Mouse (Mus musculus) hindbrain, embryonic 14.5 days (tissue): ENCODE results near the gene Ldb2. TPM values are rescaled to one million over a fixed set of nuclear protein-coding genes. Genes with fewer than 3 reads are reported as not detected.
A peak's percentile ranks its signal among the peaks of the same experiment; 100 is the strongest.

ENCODE experiments used
- ATAC-seq: fragments of 200-750 bp; cut with Nextera tagmentation; 2 replicates; pipeline ENCODE4 v1.8.0; 2017; ENCODE audit warnings: moderate number of reproducible peaks, mild to moderate bottlenecking, moderate TSS enrichment, moderate library complexity; ENCODE audit not compliant: low FRiP score
- DNase-seq: peaks from one replicate; pipeline ENCODE4 v3.0.0-alpha.2; 2015; ENCODE audit warnings: low spot score
- H3K27ac ChIP-seq: fragments of 300-500 bp; sonication (generic); 2 replicates; pipeline ENCODE4 v1.5.1; 2014; ENCODE audit warnings: mild to moderate bottlenecking, moderate library complexity
- H3K27me3 ChIP-seq: fragments of 300-500 bp; sonication (generic); 2 replicates; pipeline ENCODE4 v1.6.1; 2014; ENCODE audit warnings: mild to moderate bottlenecking, low read length, mixed read lengths; ENCODE audit not compliant: control insufficient read depth, insufficient read depth
- H3K36me3 ChIP-seq: fragments of 300-500 bp; sonication (generic); replicated peaks from 2 replicates; pipeline ENCODE4 v1.6.1; 2014; ENCODE audit not compliant: control insufficient read depth, insufficient read depth
- H3K4me1 ChIP-seq: fragments of 300-500 bp; sonication (generic); replicated peaks from 2 replicates; pipeline ENCODE4 v1.6.1; 2014; ENCODE audit warnings: antibody characterized with exemption, low read length, mixed read lengths; ENCODE audit not compliant: control insufficient read depth, insufficient read depth
- H3K4me2 ChIP-seq: fragments of 300-500 bp; sonication (generic); replicated peaks from 2 replicates; pipeline ENCODE4 v1.6.1; 2014; ENCODE audit warnings: mild to moderate bottlenecking, moderate library complexity
- H3K4me3 ChIP-seq: fragments of 300-500 bp; sonication (generic); replicated peaks from 2 replicates; pipeline ENCODE4 v1.5.1; 2014; ENCODE audit warnings: mild to moderate bottlenecking, low read length
- H3K9ac ChIP-seq: fragments of 300-500 bp; sonication (generic); 2 replicates; pipeline ENCODE4 v1.6.1; 2014
- H3K9me3 ChIP-seq: fragments of 300-500 bp; sonication (generic); 2 replicates; pipeline ENCODE4 v1.6.1; 2016; ENCODE audit warnings: low read length; ENCODE audit not compliant: control insufficient read depth
- WGBS: fragments of 180-500 bp; shearing (Covaris S2); extraction: QIAGEN DNeasy Blood & Tissue Kit; methylation state at CpG from one replicate; pipeline ENCODE4 v1.1.7; 2014; 5-methylcytosine and 5-hydroxymethylcytosine counted together
- polyA plus RNA-seq: library from polyadenylated mRNA; unstranded; fragments of >200 nt; fragmentation: Nextera tagmentation; extraction: Ambion mirVana; gene quantifications from 2 replicates; pipeline ENCODE4 v1.2.1, GENCODE M21; 2014

The Ldb2 gene
- polyA plus RNA-seq, 1 experiment from 2014 or later, result 40.5 TPM

DNA sequence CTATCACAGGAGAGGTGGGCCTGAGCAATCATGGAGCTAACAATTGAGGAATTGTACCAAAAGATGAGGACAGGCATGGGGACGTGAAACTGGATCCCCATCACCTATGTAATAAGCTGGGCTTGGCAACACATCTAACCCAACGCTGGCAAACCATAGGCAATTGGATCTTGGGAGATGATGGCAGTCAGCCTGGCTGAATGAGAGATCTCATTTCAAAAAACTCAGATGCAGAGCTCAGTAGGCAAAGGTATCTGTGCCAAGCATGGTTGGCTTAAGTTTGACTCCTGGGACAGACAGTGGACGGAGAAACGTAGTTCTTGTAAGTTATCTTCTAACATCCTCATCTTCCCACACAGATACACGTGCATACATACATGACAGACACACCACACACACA lies 294.3 kb downstream of the Ldb2 start:
- no peaks in the 10 kb centered on the region for H3K36me3 ChIP-seq
- no peak overlapping the region for H3K4me2 ChIP-seq
- H3K9me3 ChIP-seq, result no peaks in the 10 kb centered on the region
- no peak for DNase-seq
- no peak overlapping the region for H3K27ac ChIP-seq
- 85% methylated on average over 5 of the region's 5 CpGs for WGBS
- H3K27me3 ChIP-seq, result no peaks in the 10 kb centered on the region
- no peak overlapping the region for H3K4me3 ChIP-seq
- no peak overlapping the region for H3K9ac ChIP-seq
- no peak for ATAC-seq
- no peaks in the 10 kb centered on the region for H3K4me1 ChIP-seq

DNA sequence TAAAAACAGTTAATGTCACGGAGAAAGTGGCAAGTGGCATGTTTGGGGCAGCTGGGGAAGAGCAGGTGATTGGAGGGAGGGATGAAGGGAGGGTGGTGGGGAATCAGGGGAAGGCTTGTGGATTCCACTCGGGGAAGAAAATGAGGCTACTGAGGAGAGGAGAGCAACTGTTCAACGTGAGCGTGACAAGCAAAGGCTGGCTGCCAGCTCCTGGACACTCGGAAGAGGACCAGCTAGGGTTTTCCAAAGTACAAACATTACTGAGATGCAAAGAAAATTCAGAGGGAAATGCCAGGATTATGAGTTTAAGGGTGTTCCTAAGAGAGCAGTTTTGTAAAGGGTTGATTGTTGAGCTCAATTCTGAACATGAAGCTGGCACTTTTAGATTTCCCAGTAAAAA lies 294.7 kb downstream of the Ldb2 start:
- WGBS, result 74% methylated on average over 5 of the region's 5 CpGs
- no peak for ATAC-seq

DNA sequence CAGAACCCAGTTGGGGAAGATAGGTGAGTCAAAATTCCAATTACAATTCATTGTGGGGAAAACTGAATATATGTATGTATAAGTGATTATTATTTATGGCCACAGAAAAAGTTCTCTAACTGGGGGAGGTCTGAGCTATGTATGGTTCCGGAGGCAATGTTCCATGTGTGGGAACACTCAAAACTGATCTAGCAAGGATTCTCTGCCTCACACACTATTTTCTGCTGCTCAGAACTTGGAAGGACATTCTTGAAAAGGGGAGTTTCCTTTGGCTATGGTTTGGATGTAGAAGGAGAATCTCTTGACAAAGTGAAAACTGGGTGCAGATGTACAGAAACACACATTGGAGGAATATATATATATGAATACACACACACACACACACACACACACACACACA lies 301.3 kb downstream of the Ldb2 start:
- WGBS, result 91% methylated on average over 1 of the region's 1 CpGs
- no peak overlapping the region for H3K4me2 ChIP-seq
- H3K36me3 ChIP-seq, result no peaks in the 10 kb centered on the region
- ATAC-seq, result no peak
- DNase-seq, result no peak
- H3K4me1 ChIP-seq, result no peaks in the 10 kb centered on the region
- no peak overlapping the region for H3K27ac ChIP-seq
- no peaks in the 10 kb centered on the region for H3K9me3 ChIP-seq
- H3K27me3 ChIP-seq, result no peaks in the 10 kb centered on the region
- no peak overlapping the region for H3K9ac ChIP-seq
- no peak overlapping the region for H3K4me3 ChIP-seq

More for the DNA sequence above, 294.7 kb downstream of the Ldb2 start:
- H3K27me3 ChIP-seq, result no peaks in the 10 kb centered on the region
- H3K9me3 ChIP-seq, result no peaks in the 10 kb centered on the region
- H3K9ac ChIP-seq, result no peak overlapping the region
- H3K36me3 ChIP-seq, result no peaks in the 10 kb centered on the region
- H3K4me1 ChIP-seq, result no peaks in the 10 kb centered on the region
- no peak for DNase-seq
- no peak overlapping the region for H3K4me3 ChIP-seq
- H3K4me2 ChIP-seq, result no peak overlapping the region
- H3K27ac ChIP-seq, result no peak overlapping the region

DNA sequence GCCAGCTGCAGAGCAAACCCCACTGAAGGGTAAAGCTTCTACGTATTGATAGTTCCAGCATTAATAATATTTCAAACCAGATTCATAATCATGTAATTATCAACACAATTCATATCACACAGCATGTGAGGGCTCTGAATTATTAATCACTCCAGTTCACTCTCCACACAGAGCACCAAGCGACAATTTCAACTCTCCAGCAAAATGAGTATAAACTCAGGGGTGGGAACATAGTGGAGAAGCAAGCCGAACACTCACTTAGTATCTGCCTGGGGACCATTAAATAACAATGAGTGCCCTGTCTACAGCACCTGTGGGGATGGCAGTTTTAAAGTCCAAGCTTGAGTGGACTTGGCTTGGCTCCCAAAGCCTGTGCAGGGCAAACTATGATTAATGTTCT lies 302.6 kb downstream of the Ldb2 start:
- ATAC-seq, result no peak
- Histone ChIP-seq H3K9ac (no peak overlapping the region), H3K4me1 (no peaks in the 10 kb centered on the region)

DNA sequence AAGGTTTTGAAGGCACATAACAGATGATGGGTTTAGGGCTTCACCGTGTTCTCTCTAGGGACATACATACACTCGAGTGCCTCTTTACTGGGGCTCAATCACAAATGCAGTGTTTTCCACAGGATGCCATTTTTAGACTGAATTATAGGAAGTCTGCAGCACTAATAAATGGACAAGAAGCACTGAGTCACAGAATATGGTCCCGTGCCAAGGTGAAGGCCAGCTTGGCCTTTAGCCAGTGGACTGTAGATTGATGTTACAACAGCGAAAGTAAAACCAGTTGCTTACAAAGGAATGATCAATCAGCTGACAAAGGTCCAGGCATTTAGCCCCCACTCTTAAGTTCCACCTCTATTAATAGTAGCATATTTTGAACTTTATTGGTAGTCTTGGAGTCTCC lies 304.4 kb downstream of the Ldb2 start:
- Histone ChIP-seq H3K27ac (no peak overlapping the region), H3K9ac (no peak overlapping the region), H3K4me2 (no peak overlapping the region), H3K36me3 (no peaks in the 10 kb centered on the region), H3K4me1 (no peaks in the 10 kb centered on the region), H3K4me3 (no peak overlapping the region), H3K27me3 (no peaks in the 10 kb centered on the region), H3K9me3 (no peaks in the 10 kb centered on the region)
- ATAC-seq (no peak), DNase-seq (no peak)
- WGBS, result 71% methylated on average over 4 of the region's 4 CpGs

More for the DNA sequence above, 302.6 kb downstream of the Ldb2 start:
- no peaks in the 10 kb centered on the region for H3K27me3 ChIP-seq
- H3K36me3 ChIP-seq, result no peaks in the 10 kb centered on the region
- H3K4me2 ChIP-seq, result no peak overlapping the region
- H3K4me3 ChIP-seq, result no peak overlapping the region
- no peak for DNase-seq
- H3K27ac ChIP-seq, result no peak overlapping the region
- WGBS, result 55% methylated on average over 3 of the region's 3 CpGs
- no peaks in the 10 kb centered on the region for H3K9me3 ChIP-seq

DNA sequence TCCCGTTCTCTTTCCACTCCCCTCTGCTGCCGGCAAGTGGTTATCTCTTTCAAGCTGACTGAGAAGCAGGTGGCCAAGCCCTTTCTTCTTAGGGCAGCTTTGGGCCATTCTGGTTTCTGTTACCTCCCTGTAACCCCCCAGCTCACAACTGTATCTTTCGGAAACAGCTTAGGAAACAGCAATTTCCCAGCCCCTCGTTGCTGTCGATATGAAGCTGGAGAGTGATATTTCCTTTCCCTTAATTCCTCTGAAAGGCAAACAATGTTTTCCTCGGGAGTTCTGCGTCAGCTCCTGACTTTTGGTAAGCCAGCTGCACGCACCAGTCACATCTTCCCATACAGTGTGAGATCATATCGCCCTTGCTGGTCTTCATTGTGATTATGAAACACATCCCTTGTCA lies 305.3 kb downstream of the Ldb2 start:
- no peak overlapping the region for H3K9ac ChIP-seq
- no peak overlapping the region for H3K27ac ChIP-seq
- ATAC-seq, result no peak
- no peak overlapping the region for H3K4me2 ChIP-seq
- H3K9me3 ChIP-seq, result no peaks in the 10 kb centered on the region
- no peaks in the 10 kb centered on the region for H3K36me3 ChIP-seq
- H3K4me1 ChIP-seq, result no peaks in the 10 kb centered on the region
- no peak for DNase-seq
- no peak overlapping the region for H3K4me3 ChIP-seq
- 79% methylated on average over 9 of the region's 9 CpGs for WGBS
- no peaks in the 10 kb centered on the region for H3K27me3 ChIP-seq

DNA sequence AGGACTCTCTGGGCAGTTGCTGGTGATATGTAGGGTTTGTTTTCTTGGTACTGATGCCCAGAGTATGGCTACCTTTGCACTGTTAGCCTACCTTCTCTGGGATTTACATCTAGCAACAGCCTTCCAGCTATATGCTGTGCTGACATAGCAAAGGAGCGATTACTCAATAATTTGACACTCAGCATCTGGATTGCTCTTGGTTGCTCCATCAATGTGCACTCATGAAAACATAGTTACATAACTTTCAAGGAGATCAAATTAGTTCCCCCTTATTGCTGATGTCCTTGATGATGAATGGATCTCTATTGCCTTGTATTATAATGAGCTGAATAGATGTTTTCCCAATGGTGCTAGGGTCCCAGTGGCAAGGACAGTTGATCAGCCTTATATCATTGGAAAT lies 308.0 kb downstream of the Ldb2 start:
- Histone ChIP-seq H3K4me3 (no peak overlapping the region), H3K27me3 (no peaks in the 10 kb centered on the region), H3K36me3 (no peaks in the 10 kb centered on the region), H3K4me2 (no peak overlapping the region), H3K9ac (no peak overlapping the region), H3K9me3 (no peaks in the 10 kb centered on the region), H3K4me1 (no peaks in the 10 kb centered on the region), H3K27ac (no peak overlapping the region)
- DNase-seq (no peak), ATAC-seq (no peak)
- WGBS, result 97% methylated on average over 1 of the region's 1 CpGs

DNA sequence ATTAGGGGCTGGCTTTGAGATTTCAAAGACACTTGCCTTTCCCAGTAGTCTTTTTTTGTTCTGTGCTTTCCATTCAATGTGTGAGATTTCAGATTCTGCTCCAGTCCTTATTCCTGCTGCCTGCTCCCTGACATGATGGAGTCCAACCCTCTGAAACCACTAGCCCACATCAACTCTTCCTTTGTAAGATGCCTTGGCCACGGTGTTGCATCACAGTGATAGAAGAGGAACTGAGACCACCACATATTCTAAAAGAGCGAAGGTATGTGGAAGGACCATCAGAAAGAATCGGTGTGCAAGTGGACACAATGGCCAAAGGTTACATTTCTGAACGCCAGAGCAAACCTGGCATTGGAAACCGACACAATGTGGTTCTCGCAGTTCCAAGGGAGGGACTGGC lies 309.0 kb downstream of the Ldb2 start:
- Histone ChIP-seq H3K4me3 (no peak overlapping the region), H3K4me1 (no peaks in the 10 kb centered on the region), H3K27ac (no peak overlapping the region), H3K36me3 (no peaks in the 10 kb centered on the region), H3K27me3 (no peaks in the 10 kb centered on the region), H3K9ac (no peak overlapping the region), H3K9me3 (no peaks in the 10 kb centered on the region), H3K4me2 (no peak overlapping the region)
- DNase-seq (no peak), ATAC-seq (no peak)
- WGBS, result 95% methylated on average over 6 of the region's 6 CpGs

DNA sequence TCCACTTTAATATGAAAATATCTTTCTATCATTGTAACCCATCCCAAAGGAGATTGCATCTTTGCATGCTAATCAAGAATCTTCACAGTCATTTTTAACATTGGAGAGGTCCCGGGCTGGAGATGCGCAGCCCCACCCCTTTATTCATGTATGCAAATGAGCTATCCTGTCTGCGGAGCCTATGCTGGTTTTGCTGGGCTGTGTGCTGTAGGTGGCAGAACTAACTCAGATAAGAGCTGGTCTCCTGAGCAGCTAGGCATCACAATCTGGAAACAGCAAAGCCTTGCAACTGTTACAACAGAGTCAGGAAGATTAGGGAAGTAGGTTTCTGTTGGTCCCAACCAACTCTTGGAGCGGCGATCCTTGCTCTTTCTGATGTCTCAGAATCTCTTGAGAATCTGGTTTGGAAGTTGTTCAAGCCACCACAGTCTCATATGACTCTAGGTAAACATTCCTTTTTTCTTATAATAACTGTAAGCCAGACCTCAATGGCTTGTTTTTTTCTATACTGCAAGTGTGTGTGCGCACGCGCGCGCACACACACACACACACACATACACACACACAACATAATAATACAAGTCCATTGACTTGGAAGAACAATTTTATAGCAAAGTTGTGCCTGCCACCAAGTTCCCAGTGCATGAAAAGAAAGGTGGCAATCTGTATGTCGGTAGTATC lies 315.9 kb downstream of the Ldb2 start:
- no peaks in the 10 kb centered on the region for H3K27me3 ChIP-seq
- H3K4me2 ChIP-seq, result peak overlapping the region; percentile 27; the same call in 1 of the 2 replicates
- no peaks in the 10 kb centered on the region for H3K9me3 ChIP-seq
- H3K27ac ChIP-seq, result peak overlapping the region; percentile 21; the same call in 1 of the 2 replicates
- peak; percentile 91 for ATAC-seq
- DNase-seq, result peak; percentile 66
- H3K9ac ChIP-seq, result no peak overlapping the region
- H3K4me3 ChIP-seq, result no peak overlapping the region
- WGBS, result 61% methylated on average over 11 of the region's 11 CpGs
- peaks cover 15% of the 10 kb centered on the region; the same call in 1 of the 2 replicates for H3K4me1 ChIP-seq
- no peaks in the 10 kb centered on the region for H3K36me3 ChIP-seq

DNA sequence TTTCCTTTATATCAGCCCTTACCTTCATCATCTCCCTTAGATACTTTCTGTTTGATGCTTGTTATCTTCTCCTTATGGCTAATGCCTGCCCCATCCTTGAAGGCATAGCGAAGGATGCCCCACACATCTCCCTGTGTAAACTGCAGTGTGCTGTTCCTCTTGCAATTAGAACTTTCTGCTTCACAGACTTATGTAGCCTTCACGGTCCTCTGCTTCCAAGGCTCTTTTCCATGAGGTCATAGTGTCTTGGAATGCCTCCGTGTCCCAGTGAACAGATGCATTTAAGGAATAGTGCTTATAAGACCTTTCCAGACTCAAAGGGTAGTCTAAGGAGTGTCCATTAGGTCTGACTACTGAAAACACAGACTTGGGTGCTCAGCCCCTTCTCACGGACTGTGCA lies 318.1 kb downstream of the Ldb2 start:
- 82% methylated on average over 4 of the region's 4 CpGs for WGBS
- H3K9ac ChIP-seq, result no peak overlapping the region

More for the DNA sequence above, 318.1 kb downstream of the Ldb2 start:
- Histone ChIP-seq H3K4me2 (no peak overlapping the region), H3K9me3 (no peaks in the 10 kb centered on the region), H3K4me3 (no peak overlapping the region), H3K36me3 (no peaks in the 10 kb centered on the region), H3K4me1 (peaks cover 15% of the 10 kb centered on the region; the same call in 1 of the 2 replicates), H3K27ac (no peak overlapping the region), H3K27me3 (no peaks in the 10 kb centered on the region)
- DNase-seq (no peak), ATAC-seq (no peak)
